Mouse (Mus musculus): ENCODE measurements around the gene Mff.

Gene Mff

DNA sequence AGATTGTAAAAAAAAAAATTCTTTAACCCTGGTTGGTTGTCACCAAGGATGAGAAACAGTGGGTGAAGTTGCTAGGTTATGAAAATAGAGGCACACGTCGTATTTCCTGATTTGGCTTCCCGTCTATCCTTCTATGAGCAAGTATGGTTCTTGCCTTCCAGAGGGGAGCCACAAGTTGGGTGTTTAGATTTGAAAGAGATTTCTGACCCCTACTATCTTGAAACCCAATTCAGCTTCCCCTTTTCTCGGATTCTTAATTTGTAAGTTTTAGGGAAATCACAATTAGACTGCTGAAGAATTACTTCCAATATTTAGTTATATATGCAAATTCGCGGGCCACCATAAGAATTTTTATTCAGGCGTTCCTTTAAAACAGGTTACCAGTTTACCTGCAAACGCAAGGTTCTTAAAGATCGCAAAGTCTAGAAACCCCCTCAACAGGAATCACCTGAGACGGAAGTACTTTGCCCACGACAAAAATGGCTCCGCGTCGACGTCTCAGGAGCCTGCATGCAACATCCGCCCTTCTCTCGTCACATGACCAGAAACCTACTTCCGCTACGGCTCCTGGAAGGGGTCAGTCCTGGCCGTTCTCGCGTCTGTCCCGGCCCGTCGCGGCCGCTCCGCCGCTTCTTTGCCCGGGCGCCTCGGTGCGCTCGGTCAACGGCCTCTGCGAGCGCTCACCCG, at the start of gene Mff:
TSS of gene Mff (plus strand) at position 552 of the 687 bp plus-strand sequence.
- DNase-seq = peak; percentile 93

DNA sequence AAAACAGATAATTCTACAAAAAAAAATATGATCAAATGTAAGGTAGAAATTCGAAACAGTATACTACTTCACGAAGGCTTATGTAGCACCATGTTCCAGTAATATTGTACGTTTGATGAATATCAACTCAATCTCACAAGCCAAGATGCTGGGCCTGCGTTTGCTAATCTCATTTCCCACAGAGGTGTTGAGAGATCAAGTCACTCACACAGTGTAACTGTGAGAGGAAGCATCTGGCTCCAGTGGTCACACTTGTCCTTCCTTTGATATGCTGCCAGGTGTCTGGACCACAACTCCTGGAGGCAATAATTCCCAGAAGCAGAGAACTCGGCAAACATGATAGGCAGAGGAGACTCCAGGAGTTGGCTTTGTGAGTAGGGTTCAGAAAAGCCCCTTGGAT, 38.4 kb upstream of the Mff start:
- DNase-seq = no peak

DNA sequence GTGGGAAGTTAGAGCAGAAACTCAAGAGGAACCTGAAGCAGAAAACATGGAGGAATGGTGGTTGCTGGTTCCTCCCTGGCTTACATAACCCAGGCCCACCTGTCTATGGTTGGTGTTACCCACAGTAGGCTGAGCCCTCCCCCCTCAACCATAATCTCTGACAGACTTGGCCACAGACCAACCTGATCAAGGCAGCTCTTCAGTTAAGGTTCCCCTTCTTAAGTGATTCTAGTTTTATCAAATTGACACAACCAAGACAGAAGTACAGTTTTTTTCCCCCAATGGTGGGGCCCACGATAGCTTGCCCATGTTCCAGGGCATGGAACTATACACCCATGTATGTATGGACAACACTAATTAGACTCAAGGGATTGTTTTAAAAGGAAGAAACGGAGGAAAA, 37.8 kb upstream of the Mff start:
- no peak for DNase-seq

DNA sequence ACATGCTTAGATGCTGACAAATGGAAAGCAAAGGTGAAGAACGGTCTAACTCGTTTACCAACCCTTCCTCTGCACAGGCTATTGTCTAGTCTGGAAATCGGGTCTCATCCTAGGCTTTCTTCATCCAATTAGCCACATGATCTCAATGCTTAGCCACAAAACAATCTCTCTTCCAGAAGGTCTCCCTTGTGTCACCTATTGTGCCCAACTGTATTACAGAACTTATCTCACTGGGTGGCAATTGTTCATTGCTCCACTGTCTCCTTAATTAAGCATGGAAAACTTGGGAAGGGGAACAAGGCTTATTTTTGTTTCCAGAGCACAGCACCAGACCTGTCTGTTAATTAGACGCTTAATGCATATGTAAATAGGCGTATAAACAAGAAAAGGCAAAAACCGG, 36.8 kb upstream of the Mff start:
- DNase-seq = no peak

DNA sequence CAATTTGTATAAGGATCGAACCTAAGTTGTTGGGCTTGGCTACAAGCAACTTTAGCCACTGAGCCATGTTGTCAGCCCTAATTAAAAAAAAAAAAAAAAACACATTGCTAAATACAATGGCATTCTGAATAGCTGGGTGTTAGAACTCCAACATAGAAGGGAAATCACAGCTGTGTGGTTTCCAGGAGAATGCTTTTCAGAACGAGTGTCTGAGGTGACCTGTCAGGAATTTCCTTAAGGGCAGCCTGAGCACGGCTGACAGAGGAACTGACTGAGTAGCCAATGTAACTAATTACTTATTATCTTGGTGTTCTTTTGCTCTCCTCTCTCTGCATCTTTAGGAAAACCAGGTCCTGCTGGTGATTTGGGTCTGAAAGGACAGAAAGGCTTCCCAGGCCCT, 28.8 kb upstream of the Mff start:
- DNase-seq = no peak

DNA sequence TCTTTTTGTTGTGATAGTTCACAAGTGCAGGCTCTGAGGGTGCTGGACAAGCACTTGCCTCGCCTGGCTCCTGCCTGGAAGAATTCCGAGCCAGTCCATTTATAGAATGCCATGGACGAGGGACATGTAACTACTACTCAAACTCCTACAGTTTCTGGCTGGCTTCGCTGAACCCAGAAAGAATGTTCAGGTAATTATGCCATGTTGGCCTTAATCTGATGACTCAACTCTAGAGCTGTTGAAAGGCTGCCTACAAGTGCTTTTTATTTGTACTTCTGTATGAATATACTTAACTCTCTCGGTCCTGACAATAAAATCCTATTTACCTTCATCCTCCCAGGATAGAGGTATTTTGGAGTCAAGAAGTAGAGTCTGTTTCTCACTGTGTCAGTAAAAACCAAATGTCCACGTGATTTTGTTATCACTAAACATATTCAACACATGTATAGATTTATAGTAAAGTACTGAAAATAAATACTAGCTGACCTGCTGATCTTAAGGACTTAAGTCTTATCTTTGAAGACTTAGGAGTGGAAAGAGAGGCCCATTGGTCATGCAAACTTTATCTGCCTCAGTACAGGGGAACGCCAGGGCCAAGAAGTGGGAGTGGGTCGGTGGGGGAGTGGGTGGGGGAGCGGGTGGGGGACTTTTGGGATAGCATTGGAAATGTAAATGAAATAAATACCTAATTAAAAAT, 6.7 kb upstream of the Mff start:
- no peak for DNase-seq

DNA sequence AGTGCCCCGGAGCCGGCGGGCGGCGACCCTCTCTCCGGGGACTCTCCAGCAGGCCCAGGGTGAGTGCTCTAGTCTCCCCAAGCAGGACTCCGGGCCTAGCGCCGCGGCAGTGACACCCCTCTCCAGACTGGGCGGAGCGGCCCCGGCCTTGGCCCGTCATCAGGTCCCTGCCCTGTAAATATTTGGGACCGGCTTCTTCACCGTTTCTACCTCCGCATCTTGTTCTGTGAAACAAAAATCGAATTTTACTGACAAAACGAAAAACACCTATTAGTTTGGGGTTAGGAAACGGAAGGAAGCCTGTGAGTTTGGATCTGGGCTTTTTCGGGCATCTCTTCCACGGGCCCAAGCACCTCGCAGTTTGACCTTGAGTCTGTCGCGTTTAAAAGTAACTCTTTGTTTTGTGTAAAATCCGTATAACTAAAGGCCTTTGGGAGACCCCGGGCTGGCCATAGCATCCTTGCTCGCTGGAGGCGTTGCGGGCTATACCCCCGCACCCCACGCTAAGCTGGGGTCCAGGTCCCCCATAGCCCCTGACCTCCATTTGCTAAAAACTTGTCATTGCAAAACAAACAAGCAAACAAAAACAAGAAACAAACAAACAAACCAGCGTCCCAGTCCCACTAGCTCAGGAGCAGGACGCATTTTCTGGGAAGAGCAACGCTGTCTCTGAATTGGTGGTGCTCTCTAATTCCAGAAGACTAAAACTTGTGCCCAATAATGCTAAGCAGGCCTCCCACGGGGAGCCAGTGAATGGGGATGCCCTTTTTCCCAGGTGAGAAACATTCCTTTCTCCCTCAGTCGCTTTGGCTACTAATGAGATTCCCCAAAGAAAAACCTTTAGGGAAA, 560 bp downstream of the Mff start:
- DNase-seq = no peak

DNA sequence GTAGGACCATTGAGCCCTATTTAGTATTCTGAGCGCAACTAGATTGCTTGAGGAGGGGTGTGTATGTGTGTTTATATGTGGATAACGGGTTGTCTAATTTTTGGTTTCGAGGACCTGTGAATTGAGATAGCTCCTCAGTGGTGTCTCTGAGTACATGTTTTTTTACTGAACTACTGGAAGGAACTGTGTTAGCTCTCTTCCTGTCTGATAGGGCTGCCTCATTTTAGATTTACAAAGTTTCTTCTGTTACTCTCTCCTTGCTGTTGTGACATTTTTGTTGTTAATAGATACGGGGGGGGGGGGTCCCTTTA, 1.1 kb downstream of the Mff start:
- no peak for DNase-seq

DNA sequence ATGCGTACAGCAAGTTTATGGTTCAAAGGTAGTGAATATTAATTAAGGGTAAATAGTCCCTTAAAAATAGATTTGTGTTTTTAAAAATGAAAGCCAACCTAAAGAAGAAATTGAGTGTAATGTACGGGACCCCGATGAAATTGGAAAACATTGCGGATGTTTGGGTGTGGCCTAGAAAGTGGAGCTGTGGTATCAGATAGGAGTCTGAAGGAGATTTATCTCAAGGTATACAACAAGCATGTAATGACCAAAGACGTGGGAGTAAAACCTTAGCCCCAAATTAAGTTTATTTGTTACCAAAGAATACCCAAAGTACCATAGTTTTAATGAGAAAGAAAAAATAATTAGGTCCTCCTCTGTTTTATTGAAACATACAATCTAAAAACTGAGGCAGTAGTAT, 1.8 kb downstream of the Mff start:
- no peak for DNase-seq

DNA sequence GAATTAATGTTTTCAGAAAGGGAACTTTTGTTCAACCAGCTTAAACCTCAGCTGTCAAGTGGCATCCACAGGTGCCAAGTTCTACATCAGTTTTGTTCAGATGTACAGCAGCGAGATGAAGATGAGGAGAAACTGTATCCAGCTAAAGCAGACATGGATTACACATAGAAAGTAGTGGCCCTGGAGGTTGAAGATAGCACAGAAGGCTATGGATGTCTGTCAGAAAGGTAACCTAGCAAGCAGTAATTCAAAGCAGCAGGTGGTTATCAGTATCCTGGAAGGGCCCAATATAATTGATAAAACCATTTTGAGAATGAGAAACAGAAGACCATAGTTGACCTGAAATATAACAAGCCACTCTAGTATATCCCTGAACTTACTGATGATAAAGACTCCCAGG, 8.7 kb downstream of the Mff start:
- no peak for DNase-seq

DNA sequence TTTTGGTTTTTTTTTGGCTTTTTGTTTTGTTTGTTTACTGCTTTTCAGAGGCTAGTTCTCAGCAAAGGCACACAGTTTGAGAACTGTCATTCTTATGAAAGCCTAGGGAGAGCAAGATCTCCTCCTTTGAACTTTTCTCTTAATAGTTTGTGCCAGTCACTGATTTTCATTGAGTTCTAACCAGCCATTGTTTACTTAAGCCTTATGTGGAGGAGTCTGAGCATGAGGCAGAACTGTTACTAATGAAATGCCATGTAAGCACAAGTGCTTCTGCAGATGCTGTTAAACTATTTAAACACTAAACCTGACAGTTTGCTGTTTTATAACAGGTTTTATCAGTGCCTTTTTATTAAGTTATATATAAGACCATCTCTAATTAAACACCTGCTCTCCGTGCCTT, 13.4 kb downstream of the Mff start:
- DNase-seq = no peak

DNA sequence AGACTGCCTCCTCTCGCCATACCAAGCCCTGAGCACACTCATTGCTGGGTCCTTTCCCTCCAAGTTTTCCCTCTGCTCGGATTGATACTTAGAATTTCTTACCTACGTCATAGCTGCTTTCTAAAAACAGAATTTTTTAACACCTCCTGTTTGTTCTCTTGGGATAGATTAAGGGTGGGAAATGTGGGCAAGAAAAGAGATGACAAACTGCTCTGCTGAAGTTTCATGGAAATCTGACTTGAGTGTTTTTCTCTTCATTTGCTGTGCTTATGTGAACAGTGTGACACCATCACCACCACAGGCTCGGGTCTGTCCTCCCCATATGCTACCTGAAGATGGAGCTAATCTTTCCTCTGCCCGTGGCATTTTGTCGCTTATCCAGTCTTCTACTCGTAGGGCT, 16.8 kb downstream of the Mff start:
- no peak for DNase-seq

DNA sequence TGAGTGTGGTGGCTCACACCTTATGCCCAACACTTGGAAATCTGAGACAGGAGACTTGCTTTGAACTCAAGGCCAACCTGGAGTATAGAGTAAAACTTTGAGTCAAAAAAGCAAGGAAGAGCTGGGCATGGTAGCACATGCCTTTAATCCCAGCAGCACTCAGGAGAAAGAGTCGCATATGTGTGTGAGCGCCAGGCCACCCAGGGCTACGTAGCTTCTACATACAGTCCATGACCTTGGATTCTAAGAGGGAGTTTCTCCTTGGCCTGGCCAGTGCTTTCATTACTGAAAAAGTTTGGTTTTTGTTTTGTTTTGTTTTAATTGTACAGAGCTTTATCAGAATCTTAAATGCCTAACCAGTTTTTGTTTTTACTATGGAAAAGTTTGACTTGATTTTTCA, 19.3 kb downstream of the Mff start:
- DNase-seq = no peak

DNA sequence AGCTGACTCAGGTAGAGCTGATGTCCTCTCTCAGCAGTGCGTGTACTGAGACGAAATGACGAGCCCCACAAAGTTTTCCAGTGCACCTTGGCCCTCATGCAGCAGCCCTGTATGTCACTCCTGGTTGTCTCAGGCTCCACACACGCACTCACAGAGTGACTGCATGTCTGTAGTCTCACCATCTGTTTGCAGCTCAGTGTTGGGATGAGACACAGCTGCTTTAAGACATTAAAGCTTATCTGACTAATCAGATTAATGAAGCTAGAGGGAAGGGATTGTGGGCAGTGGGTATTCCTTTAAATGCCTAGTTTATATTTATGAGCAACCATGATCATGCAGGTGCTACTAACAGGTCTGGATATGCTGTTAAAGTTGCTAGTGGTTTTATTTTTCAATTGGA, 21.7 kb downstream of the Mff start:
- DNase-seq = no peak

DNA sequence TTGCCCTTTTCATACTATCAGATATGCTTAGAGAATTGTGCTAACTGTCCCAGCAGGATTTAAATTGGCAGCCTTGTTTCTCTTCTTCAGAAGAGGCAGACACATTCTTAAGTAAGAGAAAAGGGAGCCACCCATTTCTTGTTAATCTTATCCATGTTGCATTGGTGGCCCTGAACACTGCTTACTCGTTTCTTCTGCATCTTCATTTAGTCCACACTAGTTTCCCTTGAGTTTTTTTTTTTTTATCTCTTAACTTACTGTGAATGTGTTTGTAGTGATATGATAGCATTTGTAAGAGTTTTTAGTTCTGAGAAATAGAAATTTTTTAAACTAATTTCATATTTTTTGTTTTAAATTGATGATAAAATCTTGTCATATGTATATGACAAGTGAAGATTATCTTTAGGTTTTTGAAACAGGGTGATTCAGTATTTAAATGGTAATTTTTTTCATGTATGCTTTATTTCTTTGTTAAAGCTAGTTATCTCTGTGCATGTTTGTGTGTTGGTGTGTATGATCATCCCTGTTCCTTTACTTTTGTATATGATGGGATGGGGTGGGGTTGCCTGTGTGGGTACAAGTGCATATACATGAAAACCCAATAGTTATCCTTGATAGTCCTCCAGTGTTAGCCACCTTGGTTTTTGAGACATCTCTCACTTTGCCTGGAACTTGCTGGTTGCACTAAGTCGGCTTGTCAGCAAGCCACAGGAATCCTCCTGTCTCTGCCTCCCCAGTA, 23.2 kb downstream of the Mff start:
- DNase-seq = no peak

DNA sequence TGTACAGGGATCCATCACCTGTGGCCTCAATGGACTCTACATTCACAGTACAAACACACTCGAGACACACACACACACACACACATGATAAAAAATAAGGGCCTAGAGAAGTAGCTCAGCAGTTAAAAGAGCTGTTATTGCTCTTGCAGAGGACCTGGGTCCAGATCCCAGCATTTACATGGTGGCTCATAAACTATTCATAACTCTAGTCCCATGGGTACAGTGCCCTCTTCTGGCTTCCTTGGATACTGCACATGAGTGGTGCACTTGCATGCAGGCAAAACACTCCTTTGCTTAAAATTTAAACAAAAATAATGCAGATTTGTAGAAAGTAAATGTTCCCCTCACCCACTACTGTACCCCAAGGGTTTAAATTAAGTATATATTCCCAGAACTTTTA, 34.8 kb downstream of the Mff start:
- DNase-seq = peak; percentile 6

DNA sequence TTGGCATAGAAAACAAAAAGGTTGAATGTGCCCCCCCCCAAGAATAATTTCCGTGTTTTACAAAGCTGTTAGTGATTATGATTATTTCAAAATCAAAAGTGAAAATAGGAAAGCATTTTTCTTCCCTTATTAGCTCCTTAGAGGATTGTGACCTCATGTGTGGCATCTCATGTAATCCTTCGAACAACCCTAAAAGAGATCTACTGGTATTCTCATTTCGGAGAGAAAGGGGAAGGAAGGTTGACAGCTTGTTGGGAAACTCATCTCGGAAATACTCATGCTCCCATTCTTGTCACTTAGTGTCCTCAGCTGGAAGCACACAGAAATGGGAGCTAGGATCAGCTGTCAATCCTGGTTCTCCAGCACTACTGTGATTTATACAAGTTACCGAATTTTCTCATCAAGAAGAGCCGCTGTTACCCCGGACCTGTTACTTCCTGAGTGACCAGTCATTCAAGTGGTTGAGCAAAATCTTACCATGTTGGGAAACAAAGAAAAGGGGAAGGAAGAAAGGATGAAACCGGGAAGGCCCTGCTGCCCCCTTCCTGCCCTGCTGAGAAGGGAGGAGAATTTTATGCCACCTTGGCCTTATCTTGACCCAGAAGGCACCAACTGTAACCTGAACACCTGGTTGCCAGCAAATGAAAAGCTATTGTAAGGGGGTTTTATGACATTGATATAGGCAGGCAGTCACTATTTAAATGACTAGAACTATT, 36.9 kb downstream of the Mff start:
- DNase-seq = no peak

DNA sequence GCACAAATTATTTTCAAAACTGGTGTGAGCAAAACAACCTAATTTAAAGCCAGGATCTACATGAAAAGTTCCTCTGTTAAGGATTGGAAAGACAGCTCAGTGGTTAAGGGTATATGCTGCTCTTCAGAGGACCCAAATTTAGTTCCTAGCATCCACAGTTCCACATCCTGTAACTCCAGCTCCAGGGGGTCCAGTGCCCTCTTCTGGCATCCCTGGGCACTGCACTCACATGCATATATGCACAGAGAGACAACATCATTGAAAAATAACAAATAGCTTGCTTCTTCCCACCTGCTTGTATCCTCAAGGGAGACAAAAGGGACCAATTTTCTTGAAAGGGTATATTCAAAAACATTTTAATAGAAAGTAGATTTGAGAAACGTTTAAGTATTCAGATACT, 37.6 kb downstream of the Mff start:
- DNase-seq = no peak

DNA sequence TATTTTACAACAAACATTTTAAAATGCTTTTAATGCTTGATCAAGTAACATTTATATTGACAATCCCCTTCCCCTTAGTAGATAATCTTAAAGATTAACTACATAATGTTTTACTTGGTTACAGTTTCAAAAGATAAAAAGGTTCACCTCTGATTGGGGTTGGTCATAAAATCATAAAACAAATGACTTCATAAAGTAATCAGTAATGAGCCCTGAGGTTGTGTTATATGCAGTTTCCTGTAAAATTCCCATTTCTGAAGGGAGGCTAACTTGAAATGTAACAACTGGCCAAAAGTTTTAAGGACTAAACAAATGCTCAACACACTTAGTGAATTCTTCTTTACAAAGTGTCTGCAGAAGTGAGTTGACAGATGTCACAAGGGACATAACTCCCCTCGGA, 41.5 kb downstream of the Mff start:
- no peak for DNase-seq

DNA sequence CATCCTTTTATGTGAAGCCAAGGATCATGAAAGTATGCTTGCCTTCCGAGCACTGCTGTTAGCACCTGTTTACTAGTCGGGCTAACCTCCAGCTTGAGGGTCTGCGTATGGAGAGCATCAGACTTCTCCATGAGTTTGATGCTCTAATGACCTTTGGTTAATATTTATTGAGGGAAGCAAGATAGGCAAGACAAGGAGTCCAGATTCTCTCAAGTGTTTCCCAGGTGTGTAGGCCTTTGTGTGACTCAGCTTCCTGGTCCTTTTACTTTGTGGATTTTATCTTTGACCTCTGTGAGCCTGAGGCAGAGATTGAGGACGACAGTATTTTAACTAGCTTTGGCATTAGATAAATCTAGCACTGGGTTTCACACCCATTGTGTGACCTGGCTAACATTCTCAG, 42.0 kb downstream of the Mff start:
- no peak for DNase-seq

DNA sequence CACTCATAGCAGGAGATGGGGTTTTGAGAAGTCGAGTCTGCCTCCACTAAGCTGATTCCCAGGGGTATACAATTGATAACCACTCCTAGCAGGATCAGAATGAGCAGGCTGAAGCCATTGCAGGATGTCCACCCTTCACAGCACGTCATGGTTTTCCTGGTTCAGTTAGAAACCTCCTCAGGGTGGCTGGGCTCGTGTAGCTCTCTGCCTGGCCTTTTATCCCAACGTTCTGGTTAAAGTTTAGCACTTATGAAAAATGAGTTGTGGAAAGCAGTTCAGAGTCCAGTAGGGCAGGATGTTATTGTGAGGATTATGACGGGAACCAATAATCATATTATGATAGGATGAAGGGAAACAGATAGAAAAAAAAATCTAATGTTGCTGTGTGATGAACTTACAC, 43.6 kb downstream of the Mff start, which contains the start of gene Tm4sf20:
TSS of gene Tm4sf20 (minus strand) at position 193 of the 400 bp plus-strand sequence.
- DNase-seq = no peak

DNA sequence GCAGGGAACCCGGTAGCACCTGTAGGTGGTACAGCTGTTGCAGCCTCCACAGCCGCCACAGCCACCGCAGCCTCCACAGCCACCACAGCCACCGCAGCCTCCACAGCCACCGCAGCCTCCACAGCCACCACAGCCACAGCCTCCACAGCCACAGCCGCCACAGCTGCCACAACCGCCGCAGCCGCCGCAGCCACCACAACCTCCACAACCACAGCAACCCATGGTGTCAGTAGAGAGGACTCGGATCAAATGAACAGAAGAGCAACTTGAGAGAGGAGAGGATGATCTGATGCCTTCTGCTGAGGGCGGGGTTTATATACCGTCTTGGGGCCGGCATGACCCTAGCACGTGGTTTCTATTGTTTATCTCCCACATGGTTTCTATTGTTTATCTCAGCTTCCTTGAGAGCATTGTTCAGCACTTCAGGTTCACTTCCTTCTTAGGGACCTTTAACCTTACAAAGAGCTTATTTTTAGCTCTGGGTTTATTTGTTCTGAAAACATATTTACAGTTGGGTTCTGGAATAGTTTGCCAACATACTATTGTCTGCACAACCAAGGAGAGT, 46.4 kb downstream of the Mff start, which contains the start of gene Gm47791:
TSS of gene Gm47791 (minus strand) at position 222 of the 565 bp plus-strand sequence.
- DNase-seq = no peak

Measured in thymus, postnatal 14 days (tissue).